Mouse (Mus musculus) ES-E14 (cell line): ENCODE data around the gene Pde12.

ENCODE experiments used
- HCFC1 ChIP-seq: IDR thresholded peaks from 2 replicates; pipeline ENCODE4 v1.6.1; 2012; ENCODE audit warnings: low read length, inconsistent platforms, borderline replicate concordance; ENCODE audit not compliant: insufficient read depth
- ZC3H11A ChIP-seq: IDR thresholded peaks from 2 replicates; pipeline ENCODE4 v1.6.1; 2012; ENCODE audit warnings: low read depth, mild to moderate bottlenecking, inconsistent platforms, low read length, borderline replicate concordance

GRCm38 (mm10) chr14:26658178-26658577 lies 11.5 kb downstream of the Pde12 start:
- TF ChIP-seq HCFC1 (no peak), ZC3H11A (no peak)
